Mouse (Mus musculus): ENCODE data around the gene Kcnip1.

DNA sequence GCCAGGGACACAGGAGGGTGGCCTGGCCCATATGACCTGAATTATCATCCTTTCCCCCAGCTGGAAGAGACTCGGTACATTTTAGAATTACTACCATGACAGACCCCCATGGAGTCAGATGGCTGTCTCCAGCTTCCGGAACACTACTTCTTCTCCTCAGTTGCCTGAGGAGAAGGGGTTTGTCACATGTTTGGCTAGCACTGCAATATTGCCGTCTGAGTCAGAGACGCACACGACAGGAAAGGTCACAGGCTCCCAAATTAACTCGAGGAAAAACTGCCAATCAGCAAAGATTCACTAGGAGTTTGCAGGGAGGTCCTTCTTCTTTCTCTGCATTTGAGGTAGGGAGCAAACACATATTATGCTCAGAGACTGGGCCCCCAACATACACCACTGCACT, 168.2 kb downstream of the Kcnip1 start:
- TF ChIP-seq TAL1 (IDR thresholded peaks at IDR 0.05; ENCODE audit: low read length) (no peak), GATA1 (IDR thresholded peaks at IDR 0.05; ENCODE audit: low read length) (no peak)
